Mouse (Mus musculus) heart, postnatal 0 days (tissue): ENCODE data around the gene Usp7. TPM values are rescaled to one million over a fixed set of nuclear protein-coding genes. Genes with fewer than 3 reads are reported as not detected.

Source experiments
- ATAC-seq: fragments of 200-750 bp; cut with Nextera tagmentation; 2 replicates; pipeline ENCODE4 v1.8.0; 2017; ENCODE audit warnings: low read depth, moderate number of reproducible peaks, moderate library complexity; ENCODE audit not compliant: insufficient read depth
- DNase-seq: peaks from one replicate; pipeline ENCODE4 v3.0.0-alpha.2; 2016; ENCODE audit warnings: low spot score
- H3K27ac ChIP-seq: fragments of 300-500 bp; sonication (generic); 2 replicates; pipeline ENCODE4 v1.5.1; 2014; ENCODE audit warnings: low read depth, mild to moderate bottlenecking
- H3K27me3 ChIP-seq: fragments of 300-500 bp; sonication (generic); 2 replicates; pipeline ENCODE4 v1.6.1; 2014; ENCODE audit warnings: low read length, mixed read lengths; ENCODE audit not compliant: control insufficient read depth, insufficient read depth
- H3K36me3 ChIP-seq: fragments of 300-500 bp; sonication (generic); replicated peaks from 2 replicates; pipeline ENCODE4 v1.6.1; 2014; ENCODE audit warnings: low read length, mixed read lengths; ENCODE audit not compliant: control insufficient read depth, insufficient read depth
- H3K4me1 ChIP-seq: fragments of 300-500 bp; sonication (generic); 2 replicates; pipeline ENCODE4 v1.6.1; 2014; ENCODE audit warnings: antibody characterized with exemption; ENCODE audit not compliant: control insufficient read depth, insufficient read depth
- H3K4me2 ChIP-seq: fragments of 300-500 bp; sonication (generic); 2 replicates; pipeline ENCODE4 v1.6.1; 2014; ENCODE audit warnings: low read depth, mild to moderate bottlenecking, low read length, moderate library complexity
- H3K4me3 ChIP-seq: fragments of 300-500 bp; sonication (generic); 2 replicates; pipeline ENCODE4 v1.5.1; 2014; ENCODE audit warnings: low read depth, low read length
- H3K9ac ChIP-seq: fragments of 300-500 bp; sonication (generic); replicated peaks from 2 replicates; pipeline ENCODE4 v1.6.1; 2014; ENCODE audit warnings: low read depth, low read length, mixed read lengths
- H3K9me3 ChIP-seq: fragments of 300-500 bp; sonication (generic); replicated peaks from 2 replicates; pipeline ENCODE4 v1.6.1; 2016; ENCODE audit warnings: low read length; ENCODE audit not compliant: control insufficient read depth
- CTCF ChIP-seq: IDR thresholded peaks from 2 replicates; pipeline ENCODE4 v1.5.1; 2016; ENCODE audit warnings: antibody characterized with exemption, control low read depth, low read depth
- EP300 ChIP-seq: IDR thresholded peaks from 2 replicates; pipeline ENCODE4 v1.6.1; 2016; ENCODE audit warnings: antibody characterized with exemption, low read depth
- WGBS: fragments of 180-500 bp; shearing (Covaris S2); extraction: QIAGEN DNeasy Blood & Tissue Kit; methylation state at CpG from one replicate; pipeline ENCODE4 v1.1.7; 2014; 5-methylcytosine and 5-hydroxymethylcytosine counted together
- polyA plus RNA-seq: library from polyadenylated mRNA; unstranded; fragments of >200 nt; fragmentation: Nextera tagmentation; extraction: Ambion mirVana; gene quantifications from 2 replicates; pipeline ENCODE4 v1.2.1, GENCODE M21; 2015
- total RNA-seq: library from RNA; depleted of rRNA; stranded (reverse); fragments of >200 nt; gene quantifications from 2 replicates; pipeline ENCODE4 v1.2.3, GENCODE M21; 2014; ENCODE audit warnings: low replicate concordance

Gene Usp7
- total and polyA plus RNA-seq, 2 experiments from 2014 or later = 10.0 to 33.4 TPM

GRCm38 (mm10) chr16:8830431-8831211 lies 38.5 kb upstream of the Usp7 start:
- Histone ChIP-seq H3K36me3 (peaks cover 13% of the 10 kb centered on the region), H3K4me3 (peak overlapping the region; percentile 96), H3K4me1 (peaks cover 18% of the 10 kb centered on the region), H3K4me2 (peak overlapping the region; percentile 78), H3K9me3 (no peaks in the 10 kb centered on the region), H3K27me3 (no peaks in the 10 kb centered on the region), H3K9ac (peak overlapping the region; percentile 99), H3K27ac (peak overlapping the region; percentile 99)
- TF ChIP-seq CTCF = no peak
- TF ChIP-seq EP300 = peak; percentile 21; the same call in 1 of the 2 replicates
- peak; percentile 50 for DNase-seq
- under 1% methylated on average over 71 of the region's 74 CpGs for WGBS
- peak; percentile 18; the same call in 1 of the 2 replicates for ATAC-seq

GRCm38 (mm10) chr16:8829564-8830359 lies 37.7 kb upstream of the Usp7 start, which contains the start of gene 1810013L24Rik:
Gene 1810013L24Rik (plus strand): TSS chr16:8830100.
- Histone ChIP-seq H3K27me3 (no peaks in the 10 kb centered on the region), H3K4me3 (peak within 1 kb of the TSS; percentile 96), H3K4me1 (peaks cover 17% of the 10 kb centered on the region), H3K4me2 (peak within 1 kb of the TSS; percentile 93), H3K36me3 (peaks cover 9% of the 10 kb centered on the region), H3K27ac (peak within 1 kb of the TSS; percentile 99), H3K9ac (peak within 1 kb of the TSS; percentile 99), H3K9me3 (no peaks in the 10 kb centered on the region)
- WGBS = under 1% methylated on average over 74 of the region's 80 CpGs
- TF ChIP-seq EP300 (peak; percentile 43; the same call in 1 of the 2 replicates), CTCF (no peak)
- DNase-seq (peak; percentile 100), ATAC-seq (peak; percentile 93)

GRCm38 (mm10) chr16:8828636-8829563 lies 36.8 kb upstream of the Usp7 start:
- WGBS = 11% methylated on average over 33 of the region's 33 CpGs
- Histone ChIP-seq H3K9me3 (no peaks in the 10 kb centered on the region), H3K4me1 (peaks cover 15% of the 10 kb centered on the region), H3K36me3 (peaks cover 9% of the 10 kb centered on the region), H3K4me3 (peak overlapping the region; percentile 96), H3K27me3 (no peaks in the 10 kb centered on the region), H3K9ac (peak overlapping the region; percentile 57), H3K27ac (peak overlapping the region; percentile 97), H3K4me2 (peak overlapping the region; percentile 93)
- ATAC-seq = peak; percentile 67
- peak; percentile 80 for DNase-seq
- TF ChIP-seq CTCF = peak; percentile 28; the same call in 1 of the 2 replicates
- peak; percentile 81 for TF ChIP-seq EP300

GRCm38 (mm10) chr16:8827366-8827765 lies 35.3 kb upstream of the Usp7 start:
- no peak for TF ChIP-seq EP300
- TF ChIP-seq CTCF = no peak
- no peak for ATAC-seq
- Histone ChIP-seq H3K9ac (no peak overlapping the region), H3K27ac (peak overlapping the region; percentile 4; the same call in 1 of the 2 replicates), H3K27me3 (no peaks in the 10 kb centered on the region), H3K36me3 (peaks cover 2% of the 10 kb centered on the region; the same call in 1 of the 2 replicates), H3K9me3 (no peaks in the 10 kb centered on the region), H3K4me2 (no peak overlapping the region), H3K4me3 (no peak overlapping the region), H3K4me1 (peaks cover 2% of the 10 kb centered on the region; the same call in 1 of the 2 replicates)
- WGBS = 73% methylated on average over 7 of the region's 7 CpGs
- no peak for DNase-seq

- H3K9ac ChIP-seq = no peak overlapping the region
- no peak overlapping the region for H3K4me3 ChIP-seq
- no peak overlapping the region for H3K27ac ChIP-seq
- no peak overlapping the region for H3K4me2 ChIP-seq
- no peaks in the 10 kb centered on the region for H3K9me3 ChIP-seq
- no peaks in the 10 kb centered on the region for H3K36me3 ChIP-seq
- DNase-seq (peak; percentile 43), ATAC-seq (peak; percentile 41; the same call in 1 of the 2 replicates)
- H3K27me3 ChIP-seq = no peaks in the 10 kb centered on the region
- no peaks in the 10 kb centered on the region for H3K4me1 ChIP-seq
- 58% methylated on average over 2 of the region's 2 CpGs for WGBS
- TF ChIP-seq CTCF (no peak), EP300 (no peak)
Measured at GRCm38 (mm10) chr16:8823661-8824060, 31.6 kb upstream of the Usp7 start.
